Mouse (Mus musculus) CD4-positive helper T cell, adult 2 months (primary cell): ENCODE data around the gene 2310050C09Rik.

ENCODE experiments used
- DNase-seq: peaks from one replicate; pipeline ENCODE4 v3.0.0-alpha.2; 2012; ENCODE audit warnings: low read depth, missing footprints, low spot score

The 2310050C09Rik gene

DNA sequence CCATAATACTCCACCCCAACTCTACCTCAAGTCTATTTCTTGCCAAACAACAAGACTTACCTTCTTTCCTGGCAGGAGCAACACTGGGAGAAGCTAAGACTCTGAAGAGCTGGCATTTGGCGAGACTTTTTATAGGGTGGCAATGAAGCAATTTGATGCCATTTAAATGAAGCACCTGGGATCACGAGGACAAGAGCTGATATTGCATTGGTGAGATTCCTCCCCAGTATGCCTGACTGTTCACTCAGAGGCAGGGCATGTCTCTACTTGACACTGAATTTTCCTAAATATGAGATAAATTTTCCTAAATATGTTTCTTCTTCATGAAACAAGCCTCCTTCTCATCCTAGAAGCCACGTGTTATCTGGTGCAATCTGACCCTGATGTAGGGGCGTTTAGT, at the start of gene 2310050C09Rik:
Gene 2310050C09Rik (minus strand): TSS at position 101 of the 400 bp plus-strand sequence.
- DNase-seq: no peak

DNA sequence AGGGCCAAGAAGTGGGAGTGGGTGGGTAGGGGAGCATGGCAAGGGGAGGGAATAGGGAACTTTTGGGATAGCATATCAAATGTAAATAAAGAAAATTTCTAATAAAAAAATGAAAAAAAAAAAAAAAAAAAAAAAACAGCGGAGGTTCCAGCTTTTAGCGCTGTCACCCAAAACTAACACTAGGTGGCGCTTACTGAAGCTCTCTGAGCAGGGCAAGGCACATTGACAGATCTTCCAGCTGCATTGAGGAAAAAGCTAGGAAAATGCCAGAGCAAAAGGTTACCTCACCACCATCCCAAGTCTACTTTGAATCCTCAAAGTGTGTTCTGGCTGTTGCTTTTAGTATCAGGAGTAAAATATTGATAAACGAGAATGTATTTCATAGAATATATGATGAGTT, 37.6 kb upstream of the 2310050C09Rik start:
- no peak for DNase-seq

DNA sequence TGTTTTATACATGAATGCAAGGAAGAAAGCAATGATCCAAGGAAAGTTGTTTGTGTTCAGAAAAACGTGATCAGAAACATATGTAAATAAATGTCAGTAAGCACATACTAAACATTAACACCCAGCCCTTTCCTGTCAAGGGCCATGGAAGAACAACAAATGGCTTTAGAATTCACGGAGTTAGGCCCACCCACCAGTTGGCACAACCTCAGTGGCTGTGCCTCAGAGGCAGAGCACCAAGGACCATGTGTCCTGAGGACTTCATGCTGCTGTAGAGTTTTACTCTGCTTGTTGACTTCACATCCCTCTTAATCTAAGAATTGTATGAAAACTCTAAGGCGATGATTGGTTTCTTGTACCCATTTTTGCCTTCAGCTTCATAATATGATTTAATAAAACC, 35.2 kb upstream of the 2310050C09Rik start:
- no peak for DNase-seq

DNA sequence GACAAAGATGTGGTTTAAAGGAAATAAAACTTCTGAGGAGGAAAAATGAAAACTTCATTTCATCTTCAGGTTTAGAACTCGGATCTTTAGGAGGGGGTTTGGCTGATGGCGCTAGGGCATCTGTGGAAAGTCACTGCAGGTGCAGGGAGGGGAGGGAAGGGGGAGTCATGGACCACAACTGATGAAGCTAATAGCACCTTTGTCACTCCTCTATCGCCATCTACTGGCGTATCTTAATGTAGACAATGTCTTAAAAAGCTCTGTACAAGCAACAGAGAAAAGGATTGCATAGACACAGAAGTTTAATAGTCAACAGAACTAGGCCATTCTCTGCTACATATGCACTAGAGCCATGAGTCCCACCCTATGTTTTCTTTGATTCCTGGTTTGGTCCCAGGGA, 33.6 kb upstream of the 2310050C09Rik start:
- DNase-seq: no peak

DNA sequence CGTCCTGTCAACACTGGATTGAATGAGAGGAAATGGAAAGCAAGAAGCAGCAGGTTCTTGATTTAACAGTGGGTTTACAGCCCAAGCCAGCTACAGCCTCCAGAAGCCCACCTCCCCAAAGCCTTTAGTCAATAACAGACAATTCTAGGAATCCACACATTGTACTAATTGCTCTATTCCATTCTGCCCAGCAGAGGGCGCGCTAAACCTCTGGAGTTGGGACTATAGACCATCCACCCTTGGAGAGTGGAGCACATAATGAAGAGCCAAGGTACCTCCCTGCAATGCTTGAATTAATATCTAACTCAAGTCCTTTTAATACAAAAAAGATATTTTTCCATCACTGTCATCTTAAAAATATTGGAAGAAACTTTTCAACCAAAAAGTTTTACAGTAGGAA, 33.0 kb upstream of the 2310050C09Rik start:
- DNase-seq: no peak

DNA sequence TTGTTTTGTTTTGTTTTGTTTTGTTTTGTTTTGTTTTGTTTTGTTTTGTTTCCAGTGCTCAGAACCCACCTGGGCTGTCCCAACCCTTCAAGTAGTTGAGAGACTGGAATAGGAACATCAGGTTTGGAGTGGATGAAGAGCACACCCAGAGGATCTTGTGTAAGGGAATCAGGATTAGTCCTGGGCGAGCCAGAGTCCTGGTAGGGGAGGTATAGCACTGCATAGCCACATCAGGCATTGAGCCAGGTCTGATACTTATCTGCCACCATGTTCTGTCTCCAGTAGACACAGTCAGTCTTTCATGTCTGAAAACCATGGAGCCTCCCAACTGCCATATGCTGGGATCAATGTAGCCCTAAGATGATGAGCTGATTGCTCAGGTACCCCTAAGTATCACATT, 24.5 kb upstream of the 2310050C09Rik start:
- no peak for DNase-seq

DNA sequence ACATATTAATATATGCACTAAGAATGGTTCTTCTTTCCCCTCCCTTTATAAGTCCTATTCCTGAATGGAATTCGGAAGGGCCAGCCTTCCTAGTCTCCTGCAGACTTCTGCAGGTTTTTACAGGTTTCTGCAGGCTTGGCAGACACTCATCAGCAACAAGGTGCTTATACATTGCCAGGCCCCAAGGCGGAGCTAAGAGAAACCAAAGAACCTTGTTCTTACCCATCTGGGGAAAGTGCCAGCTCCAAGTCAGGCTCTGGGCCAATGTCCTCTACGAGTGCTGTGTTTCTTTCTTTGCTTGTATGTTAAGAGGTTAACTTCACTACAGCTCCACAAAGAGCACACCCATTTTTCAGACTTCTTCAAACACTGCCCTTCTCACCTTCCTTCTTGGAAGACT, 24.0 kb upstream of the 2310050C09Rik start:
- no peak for DNase-seq

DNA sequence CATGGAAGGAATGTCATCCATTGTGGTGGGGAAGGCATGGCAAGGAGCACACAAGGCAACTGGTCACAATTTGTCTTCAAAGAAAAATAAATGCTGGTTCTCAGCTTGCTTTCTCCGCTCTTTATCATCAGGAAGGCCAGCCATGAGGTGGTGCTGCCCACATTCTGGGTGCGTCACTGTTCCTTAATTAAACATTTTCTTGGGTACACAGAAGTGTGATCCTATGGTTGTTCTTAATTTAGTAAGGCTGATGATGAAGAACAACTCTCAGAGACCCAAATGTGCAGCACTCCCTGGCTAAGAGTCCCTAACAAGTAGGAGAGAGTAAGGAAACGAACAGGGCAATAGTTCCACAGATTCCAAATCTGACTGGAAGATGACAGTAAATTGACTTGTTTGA, 4.2 kb upstream of the 2310050C09Rik start:
- DNase-seq: no peak

DNA sequence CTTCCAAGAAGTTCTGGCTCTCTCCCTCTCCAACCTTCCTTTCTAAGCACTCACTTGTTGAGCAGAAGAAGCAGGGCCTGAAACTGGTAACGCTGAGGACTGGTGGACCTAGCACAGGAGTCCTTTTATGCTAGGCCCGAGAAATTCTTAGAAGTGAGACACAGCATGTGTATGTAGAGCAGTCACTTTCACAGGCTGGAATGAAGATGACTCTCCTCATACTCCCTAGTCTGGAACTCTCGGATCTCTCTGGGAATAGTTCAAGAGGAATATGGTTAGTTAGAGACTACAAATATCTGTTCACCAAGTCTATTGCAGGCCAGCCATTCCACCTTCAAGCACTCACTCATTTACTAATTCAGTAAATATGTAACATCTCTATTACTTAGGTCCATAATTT, 18.8 kb downstream of the 2310050C09Rik start, which contains the start of gene Lce1l:
Gene Lce1l (minus strand): TSS at position 101 of the 400 bp plus-strand sequence.
- no peak for DNase-seq

DNA sequence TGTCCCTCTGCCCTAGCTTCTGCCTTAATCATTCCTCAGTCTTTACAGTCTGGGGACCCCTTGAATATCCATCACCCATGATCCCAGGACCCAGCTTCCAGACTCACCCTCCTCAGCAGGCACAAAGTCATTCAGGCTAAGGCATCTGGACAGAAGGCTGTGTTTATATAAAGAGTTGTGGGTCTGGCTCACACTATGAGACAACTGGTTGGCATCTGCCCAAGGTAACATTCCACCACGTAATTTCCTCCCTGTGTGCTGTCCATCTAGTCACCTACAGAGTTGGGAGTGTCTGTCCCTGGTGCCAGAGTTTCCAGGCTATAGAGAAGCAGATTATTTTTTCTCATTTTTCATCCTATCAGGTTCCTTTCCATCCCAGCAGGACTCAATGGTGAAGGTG, 42.9 kb downstream of the 2310050C09Rik start, which contains the start of gene Kprp:
Gene Kprp (minus strand): TSS at position 140 of the 400 bp plus-strand sequence.
- DNase-seq: no peak

DNA sequence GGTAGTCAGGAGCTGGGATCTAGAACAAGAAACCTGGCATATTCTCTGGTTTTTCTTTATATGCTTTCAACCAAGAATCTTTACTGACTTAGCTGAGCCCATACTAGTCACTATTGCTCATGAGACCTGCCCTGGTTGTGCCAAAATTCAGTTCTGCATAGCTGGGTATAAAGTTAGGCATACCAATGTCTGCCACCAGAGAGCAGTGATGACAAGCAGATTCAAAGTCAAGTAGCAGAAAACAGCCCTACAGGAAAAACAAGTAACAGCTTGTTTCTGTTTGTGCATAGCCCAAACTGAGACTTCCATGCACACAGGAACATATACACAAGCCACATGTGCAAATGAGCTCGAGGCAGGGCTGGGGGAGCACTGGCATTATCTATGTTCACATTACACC, 44.2 kb downstream of the 2310050C09Rik start:
- no peak for DNase-seq
